Mouse (Mus musculus) intestine, embryonic 14.5 days (tissue): Measurements from ENCODE around the gene Psip1. TPM values are rescaled to one million over a fixed set of nuclear protein-coding genes. Genes with fewer than 3 reads are reported as not detected.
"Not testable (repeated sequence)": the region's sequence is repeated elsewhere in the genome, so short reads cannot be mapped to it uniquely, and the experiment has no call there.

Experiments
- ATAC-seq: fragments of 200-750 bp; cut with Nextera tagmentation; replicated peaks from 2 replicates; pipeline ENCODE4 v1.8.0; 2017; ENCODE audit warnings: low read depth, moderate number of reproducible peaks, moderate TSS enrichment, moderate library complexity; ENCODE audit not compliant: low FRiP score, low TSS enrichment
- DNase-seq: peaks from one replicate; pipeline ENCODE4 v3.0.0-alpha.2; 2018; ENCODE audit warnings: low spot score
- H3K27ac ChIP-seq: fragments of 300-500 bp; sonication (generic); 2 replicates; pipeline ENCODE4 v1.5.1; 2014; ENCODE audit warnings: low read depth, mild to moderate bottlenecking, control low read depth
- H3K27me3 ChIP-seq: fragments of 300-500 bp; sonication (generic); replicated peaks from 2 replicates; pipeline ENCODE4 v1.6.1; 2014; ENCODE audit warnings: low read length, control low read depth; ENCODE audit not compliant: control insufficient read depth, insufficient read depth
- H3K36me3 ChIP-seq: fragments of 300-500 bp; sonication (generic); 2 replicates; pipeline ENCODE4 v1.6.1; 2014; ENCODE audit warnings: low read length, control low read depth; ENCODE audit not compliant: control insufficient read depth, insufficient read depth
- H3K4me1 ChIP-seq: fragments of 300-500 bp; sonication (generic); replicated peaks from 2 replicates; pipeline ENCODE4 v1.6.1; 2014; ENCODE audit warnings: low read length, control low read depth, mixed read lengths; ENCODE audit not compliant: control insufficient read depth, insufficient read depth
- H3K4me2 ChIP-seq: fragments of 300-500 bp; sonication (generic); 2 replicates; pipeline ENCODE4 v1.6.1; 2014; ENCODE audit warnings: low read length
- H3K4me3 ChIP-seq: fragments of 300-500 bp; sonication (generic); 2 replicates; pipeline ENCODE4 v1.5.1; 2014; ENCODE audit warnings: low read depth, low read length, control low read depth, mixed read lengths
- H3K9ac ChIP-seq: fragments of 300-500 bp; sonication (generic); 2 replicates; pipeline ENCODE4 v1.6.1; 2014; ENCODE audit warnings: mild to moderate bottlenecking, low read length
- H3K9me3 ChIP-seq: fragments of 300-500 bp; sonication (generic); 2 replicates; pipeline ENCODE4 v1.6.1; 2016; ENCODE audit warnings: low read length, control low read depth; ENCODE audit not compliant: control insufficient read depth
- WGBS: fragments of 180-500 bp; shearing (Covaris S2); extraction: QIAGEN DNeasy Blood & Tissue Kit; methylation state at CpG from one replicate; pipeline ENCODE4 v1.1.7; 2014; 5-methylcytosine and 5-hydroxymethylcytosine counted together
- polyA plus RNA-seq: library from polyadenylated mRNA; unstranded; fragments of >200 nt; fragmentation: Nextera tagmentation; extraction: Ambion mirVana; gene quantifications from 2 replicates; pipeline ENCODE4 v1.2.1, GENCODE M21; 2014

Psip1 gene
- polyA plus RNA-seq, 1 experiment from 2014 or later = 123 TPM

- DNase-seq (no peak), ATAC-seq (no peak)
These were observed 27.9 kb upstream of the Psip1 start for GRCm38 (mm10) chr4:83514183-83514582.

GRCm38 (mm10) chr4:83512644-83513043, 26.4 kb upstream of the Psip1 start:
- Histone ChIP-seq H3K4me2 (no peak overlapping the region), H3K4me3 (no peak overlapping the region), H3K27me3 (no peaks in the 10 kb centered on the region), H3K9me3 (no peaks in the 10 kb centered on the region), H3K36me3 (no peaks in the 10 kb centered on the region), H3K27ac (no peak overlapping the region), H3K9ac (no peak overlapping the region), H3K4me1 (no peaks in the 10 kb centered on the region)
- WGBS = 63% methylated on average over 2 of the region's 2 CpGs
- no peak for ATAC-seq
- DNase-seq = no peak

More at GRCm38 (mm10) chr4:83514183-83514582, 27.9 kb upstream of the Psip1 start:
- H3K9me3 ChIP-seq = no peaks in the 10 kb centered on the region
- no peaks in the 10 kb centered on the region for H3K27me3 ChIP-seq
- H3K27ac ChIP-seq = no peak overlapping the region
- H3K9ac ChIP-seq = no peak overlapping the region
- WGBS = 84% methylated on average over 1 of the region's 1 CpGs
- no peak overlapping the region for H3K4me2 ChIP-seq
- H3K36me3 ChIP-seq = no peaks in the 10 kb centered on the region
- no peaks in the 10 kb centered on the region for H3K4me1 ChIP-seq
- no peak overlapping the region for H3K4me3 ChIP-seq

DNA sequence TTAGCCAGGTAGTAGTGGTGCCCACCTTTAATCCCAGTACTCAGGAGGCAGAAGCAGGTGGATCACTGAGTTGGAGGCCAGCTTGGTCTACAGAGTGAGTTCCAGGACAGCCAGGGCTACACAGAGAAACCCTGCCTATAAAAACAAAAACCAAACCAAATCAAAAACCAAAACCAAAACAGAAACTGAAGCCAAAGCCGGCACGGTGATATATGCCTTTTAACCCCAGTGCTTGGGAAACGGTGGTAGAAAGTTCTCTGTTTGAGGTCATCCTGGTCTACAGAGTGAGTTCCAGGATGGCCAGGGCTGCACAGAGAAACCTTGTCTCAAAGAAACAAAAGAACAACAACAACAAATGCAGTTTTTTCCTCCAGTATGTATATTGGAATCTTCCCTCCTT, 26.0 kb upstream of the Psip1 start:
- Histone ChIP-seq H3K4me3 (no peak overlapping the region), H3K4me2 (no peak overlapping the region), H3K27ac (no peak overlapping the region), H3K9me3 (no peaks in the 10 kb centered on the region), H3K9ac (no peak overlapping the region), H3K4me1 (no peaks in the 10 kb centered on the region), H3K36me3 (no peaks in the 10 kb centered on the region), H3K27me3 (no peaks in the 10 kb centered on the region)
- DNase-seq (no peak), ATAC-seq (no peak)
- 81% methylated on average over 3 of the region's 3 CpGs for WGBS

DNA sequence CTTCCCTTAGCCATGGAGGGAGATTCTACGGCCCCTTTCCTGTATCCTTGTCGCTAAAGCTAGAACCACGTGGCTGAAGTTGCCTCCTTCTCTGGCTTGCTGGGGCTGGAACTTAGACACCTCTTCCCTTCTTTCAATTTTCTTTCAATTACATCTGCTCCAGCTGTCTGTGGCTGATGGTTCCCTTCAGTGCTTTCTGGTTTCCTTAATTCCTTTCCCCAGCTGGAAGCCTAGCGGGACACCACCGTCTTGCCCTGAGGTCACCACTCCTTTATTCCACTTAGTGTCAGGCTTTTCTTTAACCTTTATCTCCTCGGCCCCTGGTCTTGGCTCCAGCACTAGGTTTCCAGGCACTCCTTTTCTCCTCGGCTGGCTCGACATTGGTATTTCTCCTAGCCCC, 24.8 kb upstream of the Psip1 start:
- no peak for DNase-seq
- Histone ChIP-seq H3K4me2 (no peak overlapping the region), H3K4me1 (no peaks in the 10 kb centered on the region), H3K4me3 (no peak overlapping the region), H3K9ac (no peak overlapping the region), H3K27me3 (no peaks in the 10 kb centered on the region), H3K27ac (no peak overlapping the region), H3K36me3 (no peaks in the 10 kb centered on the region), H3K9me3 (no peaks in the 10 kb centered on the region)
- 71% methylated on average over 8 of the region's 8 CpGs for WGBS
- ATAC-seq = no peak

DNA sequence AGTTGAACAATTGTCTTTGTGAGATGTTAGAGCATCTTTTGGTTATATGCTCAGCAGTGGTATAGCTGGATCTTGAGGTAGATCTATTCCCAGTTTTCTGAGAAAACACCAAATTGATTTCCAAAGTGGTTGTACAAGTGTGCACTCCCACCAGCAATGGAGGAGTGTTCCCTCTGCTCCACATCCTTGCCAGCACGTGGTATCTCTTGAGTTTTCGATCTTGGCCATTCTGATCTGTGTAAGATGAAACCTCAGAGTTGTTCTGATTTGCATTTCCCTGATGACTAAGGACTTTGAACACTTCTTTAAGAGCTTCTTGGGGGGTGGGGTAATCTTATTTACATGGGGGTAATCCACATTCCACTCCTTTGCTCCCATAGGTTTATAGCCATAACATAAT, 23.3 kb upstream of the Psip1 start:
- no peak overlapping the region for H3K9ac ChIP-seq
- H3K27me3 ChIP-seq = no peaks in the 10 kb centered on the region
- no peak overlapping the region for H3K4me2 ChIP-seq
- no peaks in the 10 kb centered on the region for H3K36me3 ChIP-seq
- H3K27ac ChIP-seq = no peak overlapping the region
- no peak overlapping the region for H3K4me3 ChIP-seq
- WGBS = 51% methylated on average over 2 of the region's 2 CpGs
- ATAC-seq (no peak), DNase-seq (no peak)
- H3K9me3 ChIP-seq = no peaks in the 10 kb centered on the region
- no peaks in the 10 kb centered on the region for H3K4me1 ChIP-seq

DNA sequence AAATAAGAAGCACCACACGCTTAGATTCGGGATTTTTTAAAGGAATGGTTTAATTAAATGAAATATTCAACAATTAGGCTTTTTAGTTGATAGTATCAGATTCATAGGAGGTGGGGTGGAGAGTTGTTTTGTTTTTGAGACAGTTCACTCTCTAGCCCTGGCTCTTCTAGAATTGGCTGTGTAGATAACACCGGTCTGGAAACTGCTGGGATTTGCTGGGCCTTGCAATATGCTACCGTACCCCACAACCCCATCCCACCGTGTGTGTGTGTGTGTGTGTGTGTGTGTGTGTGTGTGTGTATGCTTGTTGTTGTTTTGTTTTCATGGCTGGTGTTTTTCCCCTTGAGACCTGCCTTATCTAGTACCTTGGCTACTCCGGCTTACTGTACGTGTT, 14.8 kb upstream of the Psip1 start:
- Histone ChIP-seq H3K9me3 (no peaks in the 10 kb centered on the region), H3K4me2 (peak overlapping the region; percentile 49), H3K36me3 (no peaks in the 10 kb centered on the region), H3K27ac (no peak overlapping the region), H3K4me1 (0 out of 2 replicates have a peak, but pooled peaks cover 5% of the 10 kb centered on the region), H3K27me3 (no peaks in the 10 kb centered on the region), H3K4me3 (peak overlapping the region; percentile 24; the same call in 1 of the 2 replicates), H3K9ac (no peak overlapping the region)
- WGBS = 42% methylated on average over 7 of the region's 7 CpGs
- no peak for DNase-seq
- ATAC-seq = no peak

DNA sequence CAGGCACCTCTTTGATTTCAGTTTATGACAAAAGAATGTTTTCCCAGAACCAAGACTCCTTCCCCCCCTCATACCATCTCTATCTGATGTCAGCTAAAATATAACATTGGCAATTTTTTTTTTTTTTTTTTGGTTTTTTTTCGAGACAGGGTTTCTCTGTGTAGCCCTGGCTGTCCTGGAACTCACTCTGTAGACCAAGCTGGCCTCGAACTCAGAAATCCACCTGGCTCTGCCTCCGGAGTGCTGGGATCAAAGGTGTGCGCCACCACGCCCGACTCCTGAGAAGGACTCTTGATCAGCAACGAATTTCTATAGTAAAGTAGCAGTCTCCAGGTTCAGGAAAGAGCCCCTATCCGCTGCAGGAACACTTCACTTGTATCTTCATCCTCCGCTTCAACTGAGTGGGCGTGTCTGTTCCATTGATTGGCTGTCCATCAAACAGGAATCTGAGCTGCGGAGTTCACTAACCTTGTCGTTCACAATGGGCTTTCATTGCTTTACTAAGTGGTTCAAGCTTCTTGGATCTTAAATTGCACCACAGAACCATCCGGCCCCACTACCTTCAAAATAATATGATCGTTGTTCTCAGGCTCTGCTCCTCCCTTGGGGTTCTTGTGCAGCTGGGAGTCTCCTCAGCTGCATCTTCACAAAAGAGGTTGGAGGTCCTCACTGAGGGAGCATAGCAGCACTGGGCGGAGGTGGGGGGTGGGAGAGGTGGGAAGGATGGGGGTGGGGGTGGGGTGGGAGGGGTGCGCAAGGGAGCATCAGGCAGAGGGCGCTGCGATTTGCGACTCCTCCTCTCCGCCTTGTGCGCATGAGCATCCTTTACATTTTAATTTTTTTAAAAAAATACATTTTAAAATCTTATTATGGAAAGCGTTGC, 14.1 kb upstream of the Psip1 start:
- H3K36me3 ChIP-seq = no peaks in the 10 kb centered on the region
- peak; percentile 58 for DNase-seq
- 0 out of 2 replicates have a peak, but pooled peaks have one; percentile 36 for ATAC-seq
- H3K9me3 ChIP-seq = no peaks in the 10 kb centered on the region
- H3K27me3 ChIP-seq = no peaks in the 10 kb centered on the region
- 9% methylated on average over 22 of the region's 22 CpGs for WGBS
- 0 out of 2 replicates have a peak, but pooled peaks cover 5% of the 10 kb centered on the region for H3K4me1 ChIP-seq
- H3K4me3 ChIP-seq = peak overlapping the region; percentile 24
- H3K27ac ChIP-seq = no peak overlapping the region
- no peak overlapping the region for H3K9ac ChIP-seq
- H3K4me2 ChIP-seq = peak overlapping the region; percentile 49

GRCm38 (mm10) chr4:83497013-83497412, 10.8 kb upstream of the Psip1 start:
- not testable (repeated sequence) for H3K9me3 ChIP-seq, H3K9ac ChIP-seq, H3K27ac ChIP-seq, DNase-seq, H3K4me1 ChIP-seq, H3K27me3 ChIP-seq, ATAC-seq, H3K4me2 ChIP-seq, H3K4me3 ChIP-seq, H3K36me3 ChIP-seq
- 89% methylated on average over 5 of the region's 5 CpGs for WGBS

DNA sequence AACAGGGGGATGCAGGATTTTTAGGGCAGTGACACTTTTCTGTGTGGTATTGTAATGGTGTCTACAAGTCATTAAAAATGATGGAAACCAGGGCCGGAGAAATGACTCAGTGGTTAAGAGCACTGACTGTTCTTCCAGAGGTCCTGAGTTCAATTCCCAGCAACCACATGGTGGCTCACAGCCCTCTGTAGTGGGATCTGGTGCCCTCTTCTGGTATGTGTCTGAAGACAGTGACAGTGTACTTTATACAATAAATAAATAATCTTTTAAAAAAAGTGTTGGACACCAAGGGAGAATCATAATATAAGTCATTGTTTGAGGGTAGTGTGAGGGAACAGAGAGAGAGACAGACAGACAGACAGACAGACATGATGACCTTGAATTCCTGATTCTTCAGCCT, 6.9 kb upstream of the Psip1 start:
- no peak for DNase-seq
- WGBS = 94% methylated on average over 1 of the region's 1 CpGs
- no peak overlapping the region for H3K4me3 ChIP-seq
- H3K4me1 ChIP-seq = no peaks in the 10 kb centered on the region
- H3K27ac ChIP-seq = no peak overlapping the region
- no peak overlapping the region for H3K9ac ChIP-seq
- H3K36me3 ChIP-seq = no peaks in the 10 kb centered on the region
- no peaks in the 10 kb centered on the region for H3K9me3 ChIP-seq
- no peaks in the 10 kb centered on the region for H3K27me3 ChIP-seq
- no peak for ATAC-seq
- no peak overlapping the region for H3K4me2 ChIP-seq
